Mouse (Mus musculus) C2C12 (cell line): ENCODE data around the gene Schip1. TPM values are rescaled to one million over a fixed set of nuclear protein-coding genes. Genes with fewer than 3 reads are reported as not detected.

Experiments
- H3K27me3 ChIP-seq: one replicate; pipeline ENCODE4 v1.6.1; 2011; ENCODE audit not compliant: control insufficient read depth, insufficient read depth, insufficient read length
- H3K36me3 ChIP-seq: one replicate; pipeline ENCODE4 v1.6.1; 2011; ENCODE audit not compliant: control insufficient read depth, insufficient read depth
- H3K4me3 ChIP-seq: one replicate; pipeline ENCODE4 v1.5.1; 2011; ENCODE audit warnings: mild to moderate bottlenecking, control low read depth; ENCODE audit not compliant: poor library complexity, insufficient read depth, severe bottlenecking
- H3K79me2 ChIP-seq: one replicate; pipeline ENCODE4 v1.6.1; 2011; ENCODE audit not compliant: control insufficient read depth, insufficient read depth
- H3K79me3 ChIP-seq: one replicate; pipeline ENCODE4 v1.6.1; 2011; ENCODE audit warnings: low read depth, control low read depth
- H3ac ChIP-seq: one replicate; pipeline ENCODE3; 2011; ENCODE audit warnings: low read depth; ENCODE audit not compliant: control insufficient read depth, insufficient read length
- CEBPB ChIP-seq: IDR thresholded peaks from one replicate; pipeline ENCODE4 v1.6.1; 2011; ENCODE audit warnings: low read depth, mild to moderate bottlenecking, control low read depth, moderate library complexity
- CTCF ChIP-seq: IDR thresholded peaks from one replicate; pipeline ENCODE4 v1.5.1; 2011; ENCODE audit not compliant: control insufficient read depth, insufficient read depth, insufficient read length
- FOSL1 ChIP-seq: IDR thresholded peaks from one replicate; pipeline ENCODE4 v1.8.0; 2011; ENCODE audit warnings: mild to moderate bottlenecking, low read length; ENCODE audit not compliant: poor library complexity, insufficient read depth, severe bottlenecking
- MAX ChIP-seq: IDR thresholded peaks from one replicate; pipeline ENCODE4 v1.6.1; 2011; ENCODE audit warnings: mild to moderate bottlenecking, control low read depth
- MYOD1 ChIP-seq: IDR thresholded peaks from one replicate; pipeline ENCODE4 v1.6.1; 2011; ENCODE audit warnings: low read depth; ENCODE audit not compliant: control insufficient read depth, insufficient read length
- MYOG ChIP-seq: IDR thresholded peaks from one replicate; pipeline ENCODE4 v1.6.1; 2011; ENCODE audit not compliant: control insufficient read depth, insufficient read length; ENCODE audit errors: extremely low read depth
- USF1 ChIP-seq: IDR thresholded peaks from one replicate; pipeline ENCODE4 v1.6.1; 2011; ENCODE audit warnings: low read depth, mild to moderate bottlenecking, control low read depth, moderate library complexity
- polyA plus RNA-seq: library from polyadenylated mRNA; unstranded; fragments of >200 nt; fragmentation: generic; extraction: Trizol; gene quantifications from one replicate; pipeline ENCODE4 v1.2.1, GENCODE M21; 2012; ENCODE audit warnings: missing spikeins

Schip1 gene
- polyA plus RNA-seq, 1 experiment = 28.6 TPM

DNA sequence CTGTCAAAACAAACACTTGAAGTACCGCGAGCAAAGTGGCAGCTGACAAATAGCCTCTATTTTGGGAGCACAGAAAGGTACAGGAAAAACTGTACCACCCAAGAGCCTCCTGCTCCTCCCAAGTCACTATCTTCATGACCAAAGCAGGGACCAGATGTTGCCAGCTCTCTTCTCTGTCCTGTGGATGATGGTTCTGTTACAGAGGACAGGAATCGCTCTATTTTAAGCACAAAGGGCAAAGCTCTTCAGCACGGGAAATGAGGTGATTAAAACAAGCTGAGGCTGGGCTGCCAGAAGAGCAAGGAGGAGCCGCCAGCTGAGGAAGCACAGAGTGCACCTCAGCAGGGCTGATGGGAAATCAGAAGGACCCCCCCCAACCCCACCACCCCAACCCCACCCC is 388.7 kb downstream of the Schip1 start:
- H3K4me3 ChIP-seq = no peak overlapping the region
- no peaks in the 10 kb centered on the region for H3K79me2 ChIP-seq
- H3K79me3 ChIP-seq = no peaks in the 10 kb centered on the region
- no peak overlapping the region for H3ac ChIP-seq
- H3K27me3 ChIP-seq = no peaks in the 10 kb centered on the region
- no peaks in the 10 kb centered on the region for H3K36me3 ChIP-seq
- TF ChIP-seq USF1 (no peak), MYOD1 (no peak), FOSL1 (no peak), MAX (no peak), MYOG (no peak), CTCF (no peak), CEBPB (no peak)

DNA sequence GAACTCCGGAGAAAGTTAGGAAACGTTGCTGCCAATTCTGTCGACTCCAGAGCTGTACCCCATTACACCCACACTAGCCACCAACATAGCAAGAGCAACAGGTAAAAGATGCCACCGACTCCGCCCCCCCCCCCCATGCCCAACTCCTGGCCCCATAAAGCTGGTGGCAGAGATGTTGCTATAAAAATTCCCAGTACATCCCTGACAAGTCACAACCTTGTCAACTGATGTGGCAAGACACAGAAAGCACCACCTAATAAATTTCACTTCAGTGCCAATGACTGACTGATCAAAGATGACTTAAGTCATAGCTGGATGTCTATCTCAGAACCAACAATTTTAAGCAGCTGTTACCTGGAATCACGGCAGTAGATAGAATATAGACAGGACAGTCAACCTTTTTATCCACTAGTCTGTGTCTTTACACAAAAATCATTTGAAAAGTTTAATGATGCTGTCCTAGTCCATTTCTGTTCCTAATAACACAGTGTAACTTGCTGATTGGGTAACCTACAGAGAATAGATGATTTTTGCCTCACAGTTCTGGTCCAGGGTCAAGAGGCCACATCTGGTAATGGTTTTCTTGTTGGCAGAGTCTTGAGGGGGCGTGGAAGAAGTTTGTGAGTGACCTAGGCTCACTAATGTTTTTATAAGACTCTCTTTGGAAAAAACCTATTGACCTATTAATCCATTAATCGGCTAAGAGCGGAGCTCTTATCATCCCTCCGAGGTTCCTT is 389.3 kb downstream of the Schip1 start:
- TF ChIP-seq CEBPB = no peak
- TF ChIP-seq MYOD1 = no peak
- no peak for TF ChIP-seq MAX
- no peak for TF ChIP-seq USF1
- no peak for TF ChIP-seq FOSL1
- TF ChIP-seq CTCF = no peak
- no peak for TF ChIP-seq MYOG
- no peak overlapping the region for H3ac ChIP-seq
- H3K4me3 ChIP-seq = no peak overlapping the region
- no peaks in the 10 kb centered on the region for H3K27me3 ChIP-seq
- no peaks in the 10 kb centered on the region for H3K79me2 ChIP-seq
- no peaks in the 10 kb centered on the region for H3K79me3 ChIP-seq
- no peaks in the 10 kb centered on the region for H3K36me3 ChIP-seq

DNA sequence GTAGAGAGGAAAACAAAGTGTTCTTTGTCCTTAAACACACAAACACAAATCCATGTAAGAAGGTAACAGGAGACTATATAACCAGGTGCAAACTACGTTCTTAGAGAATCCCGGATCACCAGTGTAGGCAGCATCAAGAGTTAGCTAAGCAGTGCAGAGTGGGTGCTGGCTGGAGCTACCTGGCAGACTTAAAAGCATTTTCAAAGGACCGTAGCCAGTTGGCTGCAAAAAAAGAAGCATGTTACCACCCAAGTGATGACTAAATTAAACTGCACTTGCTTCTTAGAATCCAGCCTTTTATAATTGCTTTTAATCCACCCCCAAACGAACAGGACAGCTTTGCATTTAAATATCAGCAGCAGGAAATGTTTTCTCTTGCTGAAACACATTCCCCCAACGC is 402.0 kb downstream of the Schip1 start:
- H3K79me3 ChIP-seq = no peaks in the 10 kb centered on the region
- TF ChIP-seq MYOG (no peak), CEBPB (no peak), CTCF (no peak), USF1 (no peak), MAX (no peak), FOSL1 (no peak), MYOD1 (no peak)
- H3K79me2 ChIP-seq = no peaks in the 10 kb centered on the region
- H3K27me3 ChIP-seq = no peaks in the 10 kb centered on the region
- H3ac ChIP-seq = no peak overlapping the region
- H3K4me3 ChIP-seq = no peak overlapping the region
- H3K36me3 ChIP-seq = no peaks in the 10 kb centered on the region

DNA sequence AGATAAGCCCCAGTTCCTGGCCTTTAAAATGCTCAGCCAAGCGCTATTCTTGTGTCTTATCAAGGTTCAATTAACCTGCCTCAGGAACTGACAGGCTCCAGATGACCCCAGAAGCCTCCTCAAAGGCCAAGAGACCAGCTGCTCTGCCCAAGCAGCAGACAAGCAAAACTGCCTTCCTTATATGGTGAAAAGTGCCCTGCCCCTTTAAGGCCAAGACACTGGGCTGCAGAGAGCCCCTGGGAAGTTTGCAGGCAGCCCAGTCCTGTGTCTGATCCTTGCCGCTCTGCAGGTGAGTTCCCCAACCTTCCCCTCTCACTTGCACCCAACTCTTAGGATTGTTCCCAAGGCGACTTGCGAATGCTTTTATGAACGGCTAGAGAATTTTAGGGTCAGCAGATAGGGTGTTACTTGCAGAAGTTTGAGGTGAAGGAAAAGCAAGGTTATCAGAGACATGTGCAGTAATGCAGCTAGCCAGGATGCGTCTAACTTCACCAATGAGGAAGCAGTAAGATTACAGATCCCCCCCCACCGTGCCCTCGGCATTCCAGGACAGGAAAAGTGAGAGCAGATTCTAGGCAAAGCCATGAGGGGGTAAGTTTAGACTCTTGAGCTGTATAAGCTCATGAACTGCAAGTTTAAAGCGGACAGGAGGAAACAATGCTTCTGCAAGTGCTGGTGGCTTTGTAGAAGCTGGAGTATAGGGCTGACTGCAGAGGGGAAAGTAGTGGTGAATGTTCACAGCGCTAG is 403.5 kb downstream of the Schip1 start:
- H3K36me3 ChIP-seq = no peaks in the 10 kb centered on the region
- no peaks in the 10 kb centered on the region for H3K79me2 ChIP-seq
- no peaks in the 10 kb centered on the region for H3K79me3 ChIP-seq
- H3K4me3 ChIP-seq = no peak overlapping the region
- no peak overlapping the region for H3ac ChIP-seq
- H3K27me3 ChIP-seq = no peaks in the 10 kb centered on the region
- TF ChIP-seq MYOD1 (no peak), FOSL1 (no peak), CEBPB (no peak), CTCF (no peak), MAX (no peak), USF1 (no peak), MYOG (no peak)

DNA sequence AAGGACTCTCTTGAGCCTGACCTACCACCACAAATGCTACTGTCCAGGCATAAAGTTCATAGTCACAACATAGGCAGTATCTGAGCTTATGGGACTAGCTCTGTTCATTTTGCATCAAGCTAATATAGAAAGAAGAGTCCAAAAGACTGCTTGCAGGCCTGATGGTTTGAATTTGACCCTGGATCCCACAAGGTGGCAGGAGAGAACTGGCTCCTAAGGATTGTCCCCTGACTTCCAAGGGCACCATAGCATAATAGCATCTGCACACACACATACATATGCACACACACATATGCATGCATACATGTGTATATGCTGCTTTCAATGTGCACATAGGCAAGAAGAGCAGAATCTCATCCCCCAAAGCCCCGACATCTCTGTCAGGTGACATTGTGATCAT is 405.0 kb downstream of the Schip1 start:
- Histone ChIP-seq H3K4me3 (no peak overlapping the region), H3K36me3 (no peaks in the 10 kb centered on the region), H3K27me3 (no peaks in the 10 kb centered on the region), H3K79me2 (no peaks in the 10 kb centered on the region), H3ac (no peak overlapping the region), H3K79me3 (no peaks in the 10 kb centered on the region)
- TF ChIP-seq USF1 (no peak), MAX (no peak), MYOD1 (no peak), FOSL1 (no peak), CEBPB (no peak), CTCF (no peak)
